Mouse (Mus musculus): ENCODE results near the gene Calhm3. TPM values are rescaled to one million over a fixed set of nuclear protein-coding genes. Genes with fewer than 3 reads are reported as not detected.

The Calhm3 gene
- not detected in 2 replicates for polyA plus RNA-seq (2015; fragmentation: Nextera tagmentation; extraction: Ambion mirVana)

- Histone ChIP-seq H3K9me3 (no peaks in the 10 kb centered on the region), H3K4me2 (no peak within 1 kb of the TSS), H3K9ac (no peak within 1 kb of the TSS), H3K36me3 (no peaks in the 10 kb centered on the region), H3K27ac (replicated peaks) (no peak within 1 kb of the TSS), H3K4me3 (no peak within 1 kb of the TSS), H3K4me1 (replicated peaks) (no peaks in the 10 kb centered on the region), H3K27me3 (no peaks in the 10 kb centered on the region)
- 78% methylated on average over 11 of the region's 11 CpGs for WGBS
- ATAC-seq (ENCODE audit: low FRiP score, low read depth), result no peak
Observed at GRCm38 (mm10) chr19:47157664-47158063, at the start of gene Calhm3. Gene Calhm3, minus strand, starts transcription at chr19:47157764.

GRCm38 (mm10) chr19:47206126-47206525 lies 48.6 kb upstream of the Calhm3 start:
- no peaks in the 10 kb centered on the region for H3K36me3 ChIP-seq
- no peak overlapping the region for H3K4me3 ChIP-seq
- H3K9ac ChIP-seq, result no peak overlapping the region
- no peak for ATAC-seq (ENCODE audit: low FRiP score, low read depth)
- 92% methylated on average over 1 of the region's 1 CpGs for whole genome bisulfite sequencing
- no peaks in the 10 kb centered on the region for H3K9me3 ChIP-seq
- no peak overlapping the region for H3K4me2 ChIP-seq
- H3K4me1 ChIP-seq (replicated peaks), result no peaks in the 10 kb centered on the region; the same call in 1 of the 2 replicates
- no peak overlapping the region for H3K27ac ChIP-seq (replicated peaks)
- H3K27me3 ChIP-seq, result no peaks in the 10 kb centered on the region

GRCm38 (mm10) chr19:47204653-47205052 lies 47.1 kb upstream of the Calhm3 start:
- Histone ChIP-seq H3K4me3 (no peak overlapping the region), H3K36me3 (no peaks in the 10 kb centered on the region), H3K4me2 (no peak overlapping the region), H3K9me3 (no peaks in the 10 kb centered on the region), H3K9ac (no peak overlapping the region), H3K27ac (replicated peaks) (no peak overlapping the region), H3K4me1 (replicated peaks) (no peaks in the 10 kb centered on the region; the same call in 1 of the 2 replicates), H3K27me3 (no peaks in the 10 kb centered on the region)
- 91% methylated on average over 6 of the region's 6 CpGs for WGBS
- ATAC-seq (ENCODE audit: low FRiP score, low read depth), result no peak

GRCm38 (mm10) chr19:47203042-47203441 lies 45.5 kb upstream of the Calhm3 start:
- Histone ChIP-seq H3K4me3 (no peak overlapping the region), H3K36me3 (no peaks in the 10 kb centered on the region), H3K4me1 (replicated peaks) (no peaks in the 10 kb centered on the region; the same call in 1 of the 2 replicates), H3K4me2 (no peak overlapping the region), H3K9ac (no peak overlapping the region), H3K9me3 (no peaks in the 10 kb centered on the region), H3K27me3 (no peaks in the 10 kb centered on the region), H3K27ac (replicated peaks) (no peak overlapping the region)
- no peak for ATAC-seq (ENCODE audit: low FRiP score, low read depth)
- WGBS, result 89% methylated on average over 6 of the region's 6 CpGs

GRCm38 (mm10) chr19:47202429-47202828 lies 44.9 kb upstream of the Calhm3 start:
- H3K36me3 ChIP-seq, result no peaks in the 10 kb centered on the region
- WGBS, result 70% methylated on average over 6 of the region's 6 CpGs
- ATAC-seq (ENCODE audit: low FRiP score, low read depth), result no peak

GRCm38 (mm10) chr19:47201972-47202371 lies 44.4 kb upstream of the Calhm3 start:
- H3K9me3 ChIP-seq, result no peaks in the 10 kb centered on the region
- no peak overlapping the region for H3K4me3 ChIP-seq
- 70% methylated on average over 12 of the region's 12 CpGs for WGBS
- H3K27me3 ChIP-seq, result no peaks in the 10 kb centered on the region
- H3K4me2 ChIP-seq, result no peak overlapping the region
- no peak overlapping the region for H3K9ac ChIP-seq
- no peak for ATAC-seq (ENCODE audit: low FRiP score, low read depth)
- H3K4me1 ChIP-seq (replicated peaks), result no peaks in the 10 kb centered on the region; the same call in 1 of the 2 replicates
- H3K36me3 ChIP-seq, result no peaks in the 10 kb centered on the region
- H3K27ac ChIP-seq (replicated peaks), result no peak overlapping the region

More at GRCm38 (mm10) chr19:47202429-47202828, 44.9 kb upstream of the Calhm3 start:
- H3K9ac ChIP-seq, result no peak overlapping the region
- H3K4me2 ChIP-seq, result no peak overlapping the region
- no peaks in the 10 kb centered on the region for H3K9me3 ChIP-seq
- no peaks in the 10 kb centered on the region for H3K27me3 ChIP-seq
- no peaks in the 10 kb centered on the region; the same call in 1 of the 2 replicates for H3K4me1 ChIP-seq (replicated peaks)
- H3K4me3 ChIP-seq, result no peak overlapping the region
- no peak overlapping the region for H3K27ac ChIP-seq (replicated peaks)

- H3K27ac ChIP-seq (replicated peaks), result no peak overlapping the region
- H3K36me3 ChIP-seq, result no peaks in the 10 kb centered on the region
- no peak for ATAC-seq (ENCODE audit: low FRiP score, low read depth)
- H3K27me3 ChIP-seq, result no peaks in the 10 kb centered on the region
- no peak overlapping the region for H3K4me2 ChIP-seq
- H3K9me3 ChIP-seq, result no peaks in the 10 kb centered on the region
- H3K4me1 ChIP-seq (replicated peaks), result no peaks in the 10 kb centered on the region; the same call in 1 of the 2 replicates
- 73% methylated on average over 13 of the region's 13 CpGs for WGBS
- H3K4me3 ChIP-seq, result no peak overlapping the region
- H3K9ac ChIP-seq, result no peak overlapping the region
Observed at GRCm38 (mm10) chr19:47198671-47199350, 41.2 kb upstream of the Calhm3 start.

- H3K27me3 ChIP-seq, result no peaks in the 10 kb centered on the region
- no peaks in the 10 kb centered on the region for H3K36me3 ChIP-seq
- no peak overlapping the region for H3K27ac ChIP-seq (replicated peaks)
- peaks cover 10% of the 10 kb centered on the region for H3K4me1 ChIP-seq (replicated peaks)
- H3K9ac ChIP-seq, result no peak overlapping the region
- no peak overlapping the region for H3K4me2 ChIP-seq
- no peak for ATAC-seq (ENCODE audit: low FRiP score, low read depth)
- 95% methylated on average over 5 of the region's 5 CpGs for WGBS
- no peak overlapping the region for H3K4me3 ChIP-seq
- H3K9me3 ChIP-seq, result no peaks in the 10 kb centered on the region
Observed at GRCm38 (mm10) chr19:47192158-47192557, 34.6 kb upstream of the Calhm3 start.

- Histone ChIP-seq H3K4me1 (replicated peaks) (peaks cover 16% of the 10 kb centered on the region), H3K36me3 (no peaks in the 10 kb centered on the region), H3K9ac (no peak overlapping the region), H3K27ac (replicated peaks) (peak overlapping the region; percentile 11; the same call in 1 of the 2 replicates), H3K9me3 (no peaks in the 10 kb centered on the region), H3K4me3 (no peak overlapping the region), H3K27me3 (no peaks in the 10 kb centered on the region), H3K4me2 (no peak overlapping the region)
- ATAC-seq (ENCODE audit: low FRiP score, low read depth), result peak; percentile 81
- 57% methylated on average over 11 of the region's 11 CpGs for WGBS
Observed at GRCm38 (mm10) chr19:47188515-47189128, 31.1 kb upstream of the Calhm3 start.

- Histone ChIP-seq H3K4me2 (no peak overlapping the region), H3K36me3 (no peaks in the 10 kb centered on the region), H3K9ac (no peak overlapping the region), H3K4me1 (replicated peaks) (peaks cover 16% of the 10 kb centered on the region), H3K27me3 (no peaks in the 10 kb centered on the region), H3K4me3 (no peak overlapping the region), H3K9me3 (no peaks in the 10 kb centered on the region), H3K27ac (replicated peaks) (no peak overlapping the region)
- WGBS, result 40% methylated on average over 15 of the region's 15 CpGs
- ATAC-seq (ENCODE audit: low FRiP score, low read depth), result no peak
Observed at GRCm38 (mm10) chr19:47186514-47187275, 29.1 kb upstream of the Calhm3 start.

- ATAC-seq (ENCODE audit: low FRiP score, low read depth), result no peak
- H3K27me3 ChIP-seq, result no peaks in the 10 kb centered on the region
- H3K27ac ChIP-seq (replicated peaks), result no peak overlapping the region
- H3K4me1 ChIP-seq (replicated peaks), result peaks cover 28% of the 10 kb centered on the region
- no peaks in the 10 kb centered on the region for H3K9me3 ChIP-seq
- no peak overlapping the region for H3K9ac ChIP-seq
- H3K4me2 ChIP-seq, result no peak overlapping the region
- WGBS, result 58% methylated on average over 4 of the region's 4 CpGs
- H3K4me3 ChIP-seq, result no peak overlapping the region
- H3K36me3 ChIP-seq, result no peaks in the 10 kb centered on the region
Observed at GRCm38 (mm10) chr19:47184736-47185135, 27.2 kb upstream of the Calhm3 start.

GRCm38 (mm10) chr19:47184221-47184620 lies 26.7 kb upstream of the Calhm3 start:
- H3K27me3 ChIP-seq, result no peaks in the 10 kb centered on the region
- no peak for ATAC-seq (ENCODE audit: low FRiP score, low read depth)
- H3K4me2 ChIP-seq, result no peak overlapping the region
- H3K36me3 ChIP-seq, result no peaks in the 10 kb centered on the region
- 63% methylated on average over 8 of the region's 8 CpGs for WGBS
- H3K27ac ChIP-seq (replicated peaks), result no peak overlapping the region
- peaks cover 32% of the 10 kb centered on the region for H3K4me1 ChIP-seq (replicated peaks)
- no peaks in the 10 kb centered on the region for H3K9me3 ChIP-seq
- H3K9ac ChIP-seq, result no peak overlapping the region
- H3K4me3 ChIP-seq, result no peak overlapping the region
